Mouse (Mus musculus): ENCODE measurements around the gene Itgb6.

Itgb6 gene

DNA sequence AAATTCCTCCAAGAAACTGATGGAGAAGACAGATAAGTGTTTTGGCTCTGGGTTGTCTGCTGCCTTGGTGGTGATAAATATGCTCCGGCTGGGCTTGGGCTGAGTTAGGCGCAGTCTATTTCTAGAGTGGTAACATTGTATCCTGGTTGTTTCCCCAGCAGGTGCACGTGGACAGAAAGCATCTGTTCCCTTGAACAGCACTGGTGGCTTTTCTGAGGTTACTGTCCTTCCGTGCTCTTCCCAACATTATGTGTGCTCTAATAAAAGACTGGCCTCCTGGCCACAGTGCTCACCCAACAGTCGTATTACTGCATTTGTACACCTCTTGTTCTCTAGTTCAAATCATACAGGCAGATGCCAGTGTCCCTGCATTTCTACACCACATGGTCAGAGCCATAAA is 9.6 kb downstream of the Itgb6 start:
- DNase-seq (ENCODE audit: low spot score in 2 of 2) = no peak

DNA sequence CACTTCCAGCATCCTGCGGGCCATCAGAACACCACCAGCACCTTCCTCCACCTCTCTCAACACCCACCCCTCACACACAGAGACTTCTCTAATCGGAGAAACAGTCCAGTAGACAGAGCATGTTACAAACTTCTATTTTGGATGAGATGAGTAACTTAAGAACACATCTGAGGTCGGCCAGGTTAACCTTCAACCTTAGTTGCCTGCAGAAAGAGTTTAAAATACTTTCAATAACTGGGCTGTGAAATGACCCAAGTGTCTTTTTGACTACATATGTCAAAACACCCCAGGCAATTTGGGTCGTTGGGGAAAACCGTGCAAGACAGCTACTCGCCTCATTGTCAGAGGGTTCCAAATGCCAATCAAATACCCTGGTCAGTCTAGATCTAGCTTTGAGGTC is 10.0 kb downstream of the Itgb6 start:
- no peak for DNase-seq (ENCODE audit: low spot score in 2 of 2)

DNA sequence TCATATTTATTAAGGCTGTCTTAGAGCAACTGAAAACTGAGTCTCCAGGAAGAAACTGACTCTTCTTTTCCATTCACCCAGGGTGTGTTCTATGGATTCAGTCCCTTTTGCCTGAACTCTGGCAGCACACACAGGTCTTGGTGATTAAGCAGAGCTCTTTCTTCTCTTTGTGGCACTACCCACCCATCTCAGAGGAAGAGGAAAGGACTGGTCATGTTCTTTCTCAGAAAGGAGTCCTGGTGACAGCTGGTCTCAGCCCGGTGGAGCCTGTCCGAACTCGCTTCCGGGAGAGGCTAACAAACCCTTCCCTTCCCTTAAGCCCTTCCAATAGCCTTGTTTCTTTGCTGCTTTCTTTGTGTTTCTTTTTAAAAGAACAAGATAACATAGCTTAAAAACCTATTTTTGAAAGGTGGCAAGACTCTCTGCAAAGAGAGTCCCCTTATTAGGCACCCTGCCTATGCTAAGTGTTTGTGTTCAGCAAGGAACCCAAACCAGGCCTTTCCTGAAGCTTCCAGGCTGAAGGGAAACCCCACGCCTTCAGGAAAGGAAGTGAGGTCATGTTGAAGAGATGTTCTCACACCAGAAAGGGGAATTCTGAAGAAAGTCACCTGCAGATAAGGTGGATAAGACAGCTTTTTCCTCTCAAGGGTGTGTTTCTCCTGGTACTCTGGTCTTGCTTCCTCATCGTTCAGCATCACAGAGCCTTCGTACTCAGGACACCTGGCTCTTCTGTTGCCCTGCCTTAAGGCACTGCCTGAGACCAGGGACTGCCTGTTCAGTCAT is 11.2 kb downstream of the Itgb6 start:
- no peak for DNase-seq (ENCODE audit: low spot score in 2 of 2)

DNA sequence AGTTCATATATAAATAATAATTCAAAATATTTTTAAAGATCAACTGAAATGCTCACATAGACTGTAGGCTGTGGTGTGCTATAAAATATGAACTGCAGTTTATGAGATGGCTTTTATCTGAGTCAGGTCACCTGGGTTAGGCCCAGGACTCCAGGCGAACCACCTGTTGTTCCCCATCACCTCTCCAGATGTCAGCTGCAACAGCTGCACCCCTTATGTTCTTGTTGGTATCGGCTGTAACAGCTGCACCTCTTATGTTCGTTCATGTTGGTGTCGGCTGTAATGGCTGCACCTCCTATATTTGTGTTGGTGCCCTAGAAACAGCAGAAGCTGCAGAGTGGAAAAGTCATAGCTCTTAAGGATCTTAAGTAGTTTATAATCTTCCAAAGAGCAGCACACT is 12.1 kb downstream of the Itgb6 start:
- no peak for DNase-seq (ENCODE audit: low spot score in 2 of 2)

DNA sequence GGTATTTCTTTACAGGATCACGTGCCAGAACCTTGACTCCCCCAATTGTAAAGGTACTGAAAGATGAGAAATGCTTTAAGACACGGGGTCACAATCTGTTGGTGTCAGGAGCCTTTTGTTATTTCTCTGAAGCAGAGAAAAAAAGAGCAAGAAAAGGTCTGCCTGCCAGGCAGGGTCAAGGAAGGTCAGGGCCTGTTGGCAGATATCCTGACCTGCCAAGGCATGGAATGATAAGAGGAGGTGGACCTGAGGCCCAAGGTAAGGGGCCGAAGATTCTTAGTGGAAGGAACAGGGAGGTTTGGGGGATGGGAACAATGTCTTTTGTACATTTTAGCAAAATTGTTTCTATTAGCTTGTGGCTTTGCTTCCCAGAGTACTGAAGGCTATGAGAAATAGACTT is 13.8 kb downstream of the Itgb6 start:
- no peak for DNase-seq (ENCODE audit: low spot score in 2 of 2)

DNA sequence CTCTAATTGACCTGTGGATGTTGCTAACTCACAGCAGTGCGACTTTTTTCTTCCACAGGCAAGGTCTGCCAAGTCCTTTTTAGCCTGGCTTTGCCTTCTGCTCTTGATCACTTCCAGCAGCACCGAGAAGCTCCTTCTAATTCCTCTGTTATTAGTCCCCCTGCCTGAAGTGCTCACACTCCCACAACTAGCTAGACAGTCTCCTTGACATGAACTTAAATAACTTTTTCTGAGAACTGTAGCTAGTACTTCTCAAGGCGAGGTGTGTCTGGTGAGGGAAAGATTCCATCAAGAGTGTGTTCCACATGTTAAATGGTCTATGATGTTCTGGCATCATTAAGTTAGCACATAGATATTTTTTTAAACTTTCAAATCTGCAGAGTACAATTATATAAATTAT is 15.6 kb downstream of the Itgb6 start:
- DNase-seq (ENCODE audit: low spot score in 2 of 2) = no peak

DNA sequence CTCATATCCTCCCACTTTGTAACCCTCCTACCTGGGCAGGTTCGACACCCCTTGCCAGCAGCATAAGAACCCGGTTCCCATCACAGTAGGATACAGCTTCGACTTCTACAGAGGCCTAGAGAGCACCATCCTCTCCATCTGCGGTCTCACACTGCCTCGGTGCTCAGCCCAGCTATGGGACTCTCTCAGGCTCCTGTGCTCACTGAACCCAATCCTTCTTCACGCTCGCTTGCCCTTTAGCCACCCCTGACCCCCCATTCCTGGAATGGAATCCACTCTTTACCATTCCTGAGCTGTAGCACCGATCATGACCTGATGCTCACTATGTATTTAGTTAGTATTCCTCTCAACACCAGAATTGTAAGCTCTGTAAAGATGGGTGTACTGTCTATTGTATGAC is 17.0 kb downstream of the Itgb6 start:
- no peak for DNase-seq (ENCODE audit: low spot score in 2 of 2)

DNA sequence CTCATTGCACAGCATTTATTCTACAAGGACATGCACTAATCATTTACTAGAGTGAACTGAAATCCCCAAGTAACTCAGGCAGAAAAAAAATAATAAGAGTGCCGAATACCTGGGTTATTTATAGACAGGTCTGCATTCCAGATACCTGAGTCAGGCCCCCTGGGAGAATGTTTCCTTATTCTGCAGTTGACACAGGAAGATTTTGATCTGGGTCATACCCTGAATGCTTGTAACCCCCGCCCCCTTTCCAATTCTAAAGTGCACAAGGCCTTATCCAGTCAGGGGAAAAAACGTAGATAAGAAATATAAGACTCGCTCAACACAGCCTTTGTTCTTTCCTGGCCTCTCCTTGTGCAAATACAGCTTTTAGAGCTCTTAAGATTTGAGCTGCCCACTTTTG is 19.1 kb downstream of the Itgb6 start:
- DNase-seq (ENCODE audit: low spot score in 2 of 2) = no peak

DNA sequence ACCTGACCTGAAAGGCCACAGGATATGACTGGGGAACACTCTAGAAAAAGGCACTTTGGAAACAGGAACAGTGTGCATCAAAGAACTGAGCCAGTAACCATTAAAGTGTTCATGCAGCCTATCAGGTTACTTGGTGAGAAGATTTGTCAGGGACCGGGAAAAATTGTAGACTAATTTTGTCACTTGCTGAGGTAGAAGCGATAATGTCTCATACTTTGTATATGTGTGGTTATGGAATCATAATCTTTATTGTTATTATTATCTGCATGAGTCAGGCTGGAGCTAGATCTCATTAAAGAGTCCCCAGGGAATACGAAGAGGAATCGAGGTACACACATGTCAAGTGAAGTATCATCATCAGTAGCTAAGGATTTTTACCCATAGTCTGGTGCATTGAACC is 21.5 kb downstream of the Itgb6 start:
- no peak for DNase-seq (ENCODE audit: low spot score in 2 of 2)

DNA sequence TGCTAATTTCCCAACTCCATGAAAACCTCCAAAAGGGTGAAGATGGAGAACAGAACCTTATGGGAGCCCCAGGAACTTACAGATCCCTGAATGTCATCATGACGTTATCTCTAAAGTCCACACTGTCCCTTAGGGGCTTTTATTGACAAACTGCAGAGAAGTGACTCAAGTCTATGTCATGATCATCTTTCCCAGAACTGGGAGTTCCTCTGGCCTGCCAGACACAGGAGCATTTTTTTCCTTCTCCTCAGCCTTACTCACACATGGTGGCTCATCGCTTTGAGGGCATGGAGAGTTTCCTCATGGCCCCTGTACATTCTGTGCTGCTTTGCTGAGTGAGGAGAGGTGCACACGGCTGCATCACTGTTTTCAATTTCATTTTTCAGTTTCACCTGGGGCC is 22.4 kb downstream of the Itgb6 start:
- no peak for DNase-seq (ENCODE audit: low spot score in 2 of 2)

DNA sequence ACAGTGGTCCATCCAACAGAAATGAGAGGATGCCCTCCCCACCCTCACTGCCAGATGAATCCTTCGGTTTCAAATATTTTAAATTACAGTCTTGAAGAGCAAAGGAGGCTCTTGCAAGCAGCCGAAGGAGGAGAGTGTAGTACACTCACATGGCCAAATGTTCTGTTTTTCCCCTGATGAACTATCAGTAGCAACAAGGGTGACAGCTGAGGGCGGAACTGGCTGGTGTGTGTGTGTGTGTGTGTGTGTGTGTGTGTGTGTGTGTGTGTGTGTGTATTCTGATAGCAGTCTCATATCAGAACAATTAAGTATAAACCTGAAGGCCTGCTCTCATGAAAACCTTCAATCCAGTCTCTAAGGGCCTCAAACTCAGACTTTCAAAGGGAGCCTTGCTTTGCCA is 22.9 kb downstream of the Itgb6 start:
- no peak for DNase-seq (ENCODE audit: low spot score in 2 of 2)

DNA sequence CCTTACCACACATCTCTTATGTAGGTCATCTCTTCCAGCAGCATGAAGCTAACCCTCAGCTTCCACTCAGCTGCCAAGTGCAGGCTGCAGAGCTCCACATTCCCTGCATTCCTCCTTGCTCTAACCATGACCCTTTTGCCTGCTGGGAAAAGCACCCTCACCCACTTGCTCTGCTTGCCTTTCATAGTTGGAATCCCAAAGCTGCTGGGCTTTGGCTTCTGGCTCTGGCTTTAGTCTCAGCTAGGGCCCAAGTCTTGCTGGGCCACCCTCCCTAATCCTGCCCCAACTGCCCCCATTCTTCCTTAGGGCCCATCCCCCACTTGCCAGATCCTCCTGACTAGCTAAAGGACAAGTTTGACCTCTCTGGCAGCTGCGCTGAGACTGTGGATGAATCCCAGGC is 24.3 kb downstream of the Itgb6 start:
- no peak for DNase-seq (ENCODE audit: low spot score in 2 of 2)

DNA sequence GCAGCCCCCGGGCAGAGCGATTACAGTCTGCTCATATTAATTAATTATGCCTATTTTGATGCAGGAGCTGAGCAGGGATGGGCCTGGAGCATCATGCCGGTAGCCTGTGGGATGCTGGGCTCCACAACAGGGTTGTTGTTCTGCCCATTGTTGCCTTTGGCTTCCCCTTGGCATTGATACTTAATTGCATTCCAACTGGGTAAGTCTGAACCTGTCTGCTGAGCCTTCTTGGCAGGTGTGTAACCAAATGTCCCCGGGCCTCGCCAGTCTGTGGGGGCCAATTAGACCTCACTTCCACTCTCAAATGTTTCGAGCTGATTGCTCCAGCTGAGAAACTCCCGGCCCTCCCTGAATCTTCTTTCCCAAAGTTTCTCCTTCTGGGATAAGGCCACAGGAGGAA is 24.9 kb downstream of the Itgb6 start:
- DNase-seq (ENCODE audit: low spot score in 2 of 2) = no peak

DNA sequence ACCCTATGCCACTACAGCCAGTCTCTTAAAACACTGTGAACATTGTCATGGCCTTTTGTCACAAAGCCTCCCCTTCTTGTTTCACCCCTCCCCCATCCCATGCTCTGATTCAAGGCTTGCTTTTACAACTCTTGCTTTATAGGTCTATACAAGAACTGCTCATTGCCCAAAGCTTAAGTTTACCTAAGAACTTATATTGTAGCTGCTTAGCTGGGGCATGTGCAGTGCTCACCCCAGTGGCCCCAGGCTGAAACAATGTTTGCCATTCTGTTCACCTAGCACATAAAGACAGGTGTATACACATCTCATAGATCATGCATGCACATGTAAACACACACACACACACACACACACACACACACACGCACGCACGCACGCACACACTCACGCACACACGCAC is 25.9 kb downstream of the Itgb6 start:
- no peak for DNase-seq (ENCODE audit: low spot score in 2 of 2)

DNA sequence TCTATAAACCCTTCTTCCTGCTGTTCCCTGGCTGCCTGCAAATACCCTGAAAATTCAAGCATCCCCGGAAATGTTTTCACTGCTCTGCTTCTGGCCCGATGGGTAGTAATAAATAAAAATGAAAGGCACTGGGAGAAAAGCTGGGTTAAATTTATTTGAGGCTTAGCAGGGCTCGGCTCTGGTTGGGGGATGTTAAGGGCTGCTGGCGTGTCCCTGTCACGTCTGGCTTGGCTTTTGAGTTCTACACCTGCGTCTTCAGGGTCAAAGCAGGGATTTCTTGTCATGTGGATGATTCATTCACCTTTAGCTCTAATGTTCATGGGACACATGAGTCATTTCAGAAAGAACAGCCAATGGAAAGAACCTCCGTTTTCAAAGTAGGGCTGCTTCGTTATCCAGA is 26.7 kb downstream of the Itgb6 start:
- DNase-seq (ENCODE audit: low spot score in 2 of 2) = no peak

DNA sequence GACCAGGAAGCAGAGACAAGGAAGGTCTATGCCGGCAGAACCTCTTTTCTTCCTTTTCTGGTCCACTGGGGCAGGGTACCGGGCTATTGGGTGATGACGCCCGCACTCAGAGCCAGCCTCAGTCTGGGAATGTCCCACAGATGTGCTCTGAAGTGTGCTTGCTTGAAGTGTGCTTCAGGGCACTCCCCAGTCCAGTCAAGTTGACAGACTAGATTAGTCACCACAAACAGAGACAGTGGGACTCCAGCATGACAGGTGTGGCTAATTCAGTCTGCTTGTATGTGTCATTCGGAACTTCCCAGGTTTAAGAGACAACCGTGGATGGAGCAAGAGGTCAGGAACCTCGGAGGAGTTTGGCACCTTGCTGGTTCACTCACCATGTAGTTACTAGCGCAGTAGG is 27.9 kb downstream of the Itgb6 start:
- DNase-seq (ENCODE audit: low spot score in 2 of 2) = no peak

DNA sequence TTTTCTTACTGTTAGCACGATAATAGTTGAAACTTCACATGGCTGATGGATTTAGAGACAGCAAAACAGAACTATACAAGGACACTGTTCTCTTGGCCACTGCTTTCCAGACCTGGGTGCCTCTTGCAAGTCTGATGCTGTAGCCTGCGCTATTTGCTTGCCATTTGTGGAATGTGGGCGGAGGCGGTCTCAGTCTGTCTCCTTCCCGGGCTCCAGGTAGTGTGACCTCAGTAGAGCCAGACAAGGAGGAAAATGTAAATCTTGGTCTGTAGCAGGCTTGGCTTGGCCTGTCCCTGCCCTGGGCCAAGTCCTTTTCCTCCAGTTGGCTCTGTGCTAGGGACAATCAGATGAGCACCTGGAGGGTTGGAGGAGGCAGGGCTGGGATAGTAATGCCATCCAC is 30.2 kb downstream of the Itgb6 start:
- no peak for DNase-seq (ENCODE audit: low spot score in 2 of 2)

DNA sequence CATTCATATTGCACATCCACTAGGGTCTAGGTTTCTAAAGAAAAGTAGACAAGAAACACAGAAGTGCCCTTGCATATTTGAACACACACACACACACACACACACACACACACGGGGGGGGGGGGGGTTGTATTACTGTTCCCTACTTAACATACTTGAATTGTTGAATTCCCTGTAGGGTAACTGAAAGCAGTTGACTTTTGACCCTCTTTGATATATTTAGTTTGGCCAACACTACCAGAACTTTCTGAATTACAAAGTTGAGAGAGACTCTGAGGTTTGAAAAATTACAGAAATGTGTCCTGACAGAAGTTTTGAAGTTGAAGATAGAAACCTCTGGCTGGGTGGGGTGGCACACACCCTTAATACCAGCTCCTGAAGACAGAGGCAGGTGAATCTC is 32.2 kb downstream of the Itgb6 start:
- no peak for DNase-seq (ENCODE audit: low spot score in 2 of 2)

DNA sequence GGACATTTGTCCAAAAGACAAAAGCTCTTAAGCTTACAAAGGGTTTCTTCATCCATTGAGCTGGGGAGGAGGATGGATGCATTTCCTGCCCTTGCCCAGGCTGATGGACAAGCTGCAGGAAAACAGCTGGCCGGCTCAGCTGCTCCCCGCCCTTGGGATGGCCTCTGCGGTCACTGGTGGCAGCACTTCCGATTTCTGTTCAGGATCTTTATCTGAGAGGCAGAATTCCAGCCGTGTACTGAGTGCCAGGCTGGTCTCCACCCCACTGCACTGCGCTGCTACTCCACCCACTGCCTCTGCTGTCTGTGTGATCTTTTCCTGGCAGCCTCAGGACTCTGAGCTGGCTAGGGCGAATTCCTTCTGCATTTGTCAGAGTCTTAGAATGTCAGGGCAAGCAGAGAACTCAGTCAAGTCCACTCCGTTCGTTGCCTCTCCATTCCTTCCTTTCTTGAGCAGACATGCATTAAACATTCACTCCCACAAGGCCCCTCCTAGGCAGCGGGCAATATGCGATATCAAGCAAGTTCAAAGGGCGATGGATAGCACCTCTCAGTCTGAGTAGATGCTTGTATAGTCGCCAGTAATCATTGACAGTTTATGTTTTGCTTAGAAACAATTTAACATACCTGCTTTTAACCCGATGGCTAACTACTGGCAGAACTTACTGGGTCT is 33.4 kb downstream of the Itgb6 start:
- DNase-seq (ENCODE audit: low spot score in 2 of 2) = no peak

DNA sequence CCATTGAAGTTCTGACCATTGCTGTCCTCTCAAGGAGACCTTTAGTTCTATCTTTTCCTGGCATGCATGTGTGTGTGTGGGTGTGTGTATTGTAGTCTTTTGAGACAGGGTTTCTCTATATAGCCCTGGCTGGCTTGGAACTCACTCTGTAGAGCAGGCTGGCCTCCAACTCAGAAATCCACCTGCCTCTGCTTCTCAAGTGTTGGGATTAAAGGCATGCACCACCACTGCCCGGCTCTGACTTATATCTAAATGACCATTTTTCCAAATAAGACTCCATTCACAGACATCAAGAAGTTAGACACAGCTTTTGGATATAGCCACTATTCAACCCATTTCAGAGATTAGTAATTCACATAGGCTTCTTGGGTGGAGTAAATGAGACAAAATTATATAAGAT is 34.3 kb downstream of the Itgb6 start:
- DNase-seq (ENCODE audit: low spot score in 2 of 2) = no peak

DNA sequence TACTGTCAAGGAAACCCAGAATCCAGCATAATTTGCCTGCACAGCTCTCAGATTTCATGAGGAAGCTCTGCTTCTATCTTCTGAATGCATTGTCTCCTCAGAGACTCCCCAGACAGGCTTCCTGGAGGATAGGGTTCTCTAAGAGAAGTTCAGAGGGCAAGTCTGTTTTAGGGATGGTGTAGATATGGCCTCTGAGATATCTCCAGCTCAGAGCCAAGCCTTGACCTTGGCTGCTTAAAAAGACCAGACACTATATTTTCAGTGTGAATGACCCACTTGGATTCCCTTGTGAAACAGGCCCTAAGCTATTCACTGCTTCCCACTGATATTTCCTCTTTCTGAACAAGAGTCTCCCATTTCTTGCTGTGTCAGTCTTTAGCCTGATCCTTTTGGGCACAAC is 36.5 kb downstream of the Itgb6 start:
- DNase-seq (ENCODE audit: low spot score in 2 of 2) = no peak

DNA sequence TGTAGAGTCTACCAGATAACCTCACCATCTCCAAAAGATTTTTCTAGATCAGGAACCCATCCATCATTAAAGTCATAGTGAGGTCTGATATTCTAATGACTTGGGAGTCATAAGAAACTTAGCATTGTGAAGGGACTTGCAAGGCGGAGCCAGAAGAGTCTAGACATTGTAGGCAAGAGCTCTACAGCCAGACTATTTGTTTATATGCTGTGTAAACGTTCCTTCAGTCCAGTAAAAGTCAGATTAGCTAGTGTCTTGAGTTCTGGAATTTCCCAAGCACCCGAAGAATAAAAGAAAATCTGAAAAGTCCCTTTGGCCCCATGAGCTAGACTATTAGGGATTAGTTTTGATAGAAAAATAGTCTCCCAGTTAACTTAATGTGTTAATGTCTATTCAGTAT is 38.3 kb downstream of the Itgb6 start:
- DNase-seq (ENCODE audit: low spot score in 2 of 2) = no peak

DNA sequence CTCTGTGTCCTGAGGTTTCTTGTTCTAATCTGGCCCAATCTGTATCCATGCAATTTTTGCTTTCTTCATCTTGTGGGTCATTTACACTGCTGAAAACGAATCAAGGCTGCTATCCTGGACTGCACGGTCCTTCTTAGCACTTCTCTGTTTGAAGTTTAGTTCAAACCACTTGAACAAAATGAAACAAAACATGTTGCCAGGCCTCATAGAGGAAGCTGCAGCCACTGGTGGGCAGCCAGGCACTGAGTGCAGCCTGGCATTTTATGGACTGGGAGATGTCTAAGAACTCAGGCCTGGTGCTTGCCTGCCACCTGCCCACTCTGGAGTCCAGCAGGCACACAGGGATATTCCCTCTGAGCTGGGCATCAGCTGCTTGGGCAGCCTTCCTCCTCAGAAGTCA is 39.9 kb downstream of the Itgb6 start:
- no peak for DNase-seq (ENCODE audit: low spot score in 2 of 2)

DNA sequence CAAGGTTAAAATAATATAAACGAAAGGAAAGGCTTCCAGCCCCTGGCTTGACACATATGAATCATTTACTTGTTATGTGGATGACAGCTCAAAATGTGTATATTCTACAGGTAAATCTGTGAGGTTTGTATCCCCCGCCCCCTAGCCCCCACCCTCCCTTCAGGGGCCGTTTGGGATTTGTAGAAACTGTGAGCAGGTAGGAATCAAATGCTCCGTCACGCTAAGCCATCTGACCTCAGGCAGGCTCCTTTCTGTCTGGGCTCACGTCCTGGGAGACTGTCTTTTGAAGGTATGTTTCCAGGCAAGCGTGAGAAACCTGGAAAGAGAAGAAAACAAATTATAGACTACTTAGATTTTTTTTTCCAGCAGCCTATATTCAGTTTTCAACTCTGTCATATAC is 48.0 kb downstream of the Itgb6 start:
- no peak for DNase-seq (ENCODE audit: low spot score in 2 of 2)
